Mouse (Mus musculus): Measurements from ENCODE around the gene Gm12184.
"Not testable (repeated sequence)": the region's sequence is repeated elsewhere in the genome, so short reads cannot be mapped to it uniquely, and the experiment has no call there.

The Gm12184 gene

GRCm38 (mm10) chr11:48825979-48826751 is at the start of gene Gm12184, which contains the start of gene Trim7:
TSS of gene Gm12184 (minus strand) at chr11:48826655.
TSS of gene Trim7 (plus strand) at chr11:48826140.
- DNase-seq, result peak in 1 of 2 experiments; percentile 42

- not testable (repeated sequence) for DNase-seq
Measured at GRCm38 (mm10) chr11:48875343-48875837, 48.9 kb upstream of the Gm12184 start.

GRCm38 (mm10) chr11:48874465-48874864 is 48.0 kb upstream of the Gm12184 start:
- DNase-seq, result peak; percentile 60 to 62

- no peak for DNase-seq
Measured at GRCm38 (mm10) chr11:48873591-48874290, 47.3 kb upstream of the Gm12184 start.

GRCm38 (mm10) chr11:48872695-48873300 is 46.3 kb upstream of the Gm12184 start:
- DNase-seq, result no peak

- peak in 1 of 2 experiments; percentile 30 for DNase-seq
Measured at GRCm38 (mm10) chr11:48871817-48872541, 45.5 kb upstream of the Gm12184 start.

GRCm38 (mm10) chr11:48871201-48871772 is 44.8 kb upstream of the Gm12184 start, which contains the start of gene Irgm1:
TSS of gene Irgm1 (minus strand) at chr11:48871683.
- peak; percentile 32 to 37 for DNase-seq

- DNase-seq, result no peak
Measured at GRCm38 (mm10) chr11:48870781-48871180, 44.3 kb upstream of the Gm12184 start.

- DNase-seq, result no peak
Measured at GRCm38 (mm10) chr11:48869380-48870110, 43.1 kb upstream of the Gm12184 start.

- no peak for DNase-seq
Measured at GRCm38 (mm10) chr11:48866481-48866880, 40.0 kb upstream of the Gm12184 start.

GRCm38 (mm10) chr11:48863808-48864207 is 37.4 kb upstream of the Gm12184 start:
- no peak for DNase-seq

- no peak for DNase-seq
Measured at GRCm38 (mm10) chr11:48862784-48863319, 36.4 kb upstream of the Gm12184 start.

- DNase-seq, result peak; percentile 69 to 73
Measured at GRCm38 (mm10) chr11:48859014-48859413, 32.6 kb upstream of the Gm12184 start.

GRCm38 (mm10) chr11:48853474-48854180 is 27.2 kb upstream of the Gm12184 start:
- peak; percentile 87 to 95 for DNase-seq

GRCm38 (mm10) chr11:48852624-48853473 is 26.4 kb upstream of the Gm12184 start:
- DNase-seq, result peak in 1 of 2 experiments; percentile 32

- DNase-seq, result no peak
Measured at GRCm38 (mm10) chr11:48852190-48852589, 25.7 kb upstream of the Gm12184 start.

- DNase-seq, result no peak
Measured at GRCm38 (mm10) chr11:48851270-48851995, 25.0 kb upstream of the Gm12184 start.

- DNase-seq, result no peak
Measured at GRCm38 (mm10) chr11:48850240-48850639, 23.8 kb upstream of the Gm12184 start.

GRCm38 (mm10) chr11:48846881-48847280 is 20.4 kb upstream of the Gm12184 start:
- DNase-seq, result no peak
